Mouse (Mus musculus) ES-E14 (cell line): ENCODE measurements around the gene Cd9.

Source experiments
- CHD2 ChIP-seq: IDR thresholded peaks from 2 replicates; pipeline ENCODE4 v1.6.1; 2014; ENCODE audit warnings: mild to moderate bottlenecking, low read depth, low read length, inconsistent platforms
- HCFC1 ChIP-seq: IDR thresholded peaks from 2 replicates; pipeline ENCODE4 v1.6.1; 2012; ENCODE audit warnings: low read length, inconsistent platforms, borderline replicate concordance; ENCODE audit not compliant: insufficient read depth
- ZNF384 ChIP-seq: IDR thresholded peaks from 2 replicates; pipeline ENCODE4 v1.6.1; 2012; ENCODE audit warnings: low read depth, low read length, inconsistent platforms

- no peak for TF ChIP-seq ZNF384
- TF ChIP-seq HCFC1 = no peak
- TF ChIP-seq CHD2 = no peak
Observed at GRCm38 (mm10) chr6:125447660-125448059, 46.9 kb downstream of the Cd9 start.
